Mouse (Mus musculus) neural tube, embryonic 13.5 days (tissue): ENCODE measurements around the gene Ankrd40. TPM values are rescaled to one million over a fixed set of nuclear protein-coding genes. Genes with fewer than 3 reads are reported as not detected.

Experiments
- ATAC-seq: fragments of 200-750 bp; cut with Nextera tagmentation; 2 replicates; pipeline ENCODE4 v1.8.0; 2017; ENCODE audit warnings: low read depth, mild to moderate bottlenecking, moderate TSS enrichment, moderate library complexity
- H3K27ac ChIP-seq: fragments of 300-500 bp; sonication (generic); replicated peaks from 2 replicates; pipeline ENCODE4 v1.5.1; 2015; ENCODE audit warnings: moderate library complexity, mild to moderate bottlenecking, inconsistent platforms
- H3K27me3 ChIP-seq: fragments of 300-500 bp; sonication (generic); 2 replicates; pipeline ENCODE4 v1.6.1; 2015; ENCODE audit warnings: mild to moderate bottlenecking, inconsistent platforms
- H3K36me3 ChIP-seq: fragments of 300-500 bp; sonication (generic); 2 replicates; pipeline ENCODE4 v1.6.1; 2015; ENCODE audit warnings: mild to moderate bottlenecking, inconsistent platforms
- H3K4me1 ChIP-seq: fragments of 300-500 bp; sonication (generic); replicated peaks from 2 replicates; pipeline ENCODE4 v1.6.1; 2015; ENCODE audit warnings: inconsistent platforms
- H3K4me2 ChIP-seq: fragments of 300-500 bp; sonication (generic); 2 replicates; pipeline ENCODE4 v1.6.1; 2015; ENCODE audit warnings: inconsistent platforms, mild to moderate bottlenecking, moderate library complexity
- H3K4me3 ChIP-seq: fragments of 300-500 bp; sonication (generic); 2 replicates; pipeline ENCODE4 v1.5.1; 2015; ENCODE audit warnings: mild to moderate bottlenecking, inconsistent platforms
- H3K9ac ChIP-seq: fragments of 300-500 bp; sonication (generic); 2 replicates; pipeline ENCODE4 v1.6.1; 2015; ENCODE audit warnings: moderate library complexity, mild to moderate bottlenecking, inconsistent platforms
- H3K9me3 ChIP-seq: fragments of 300-500 bp; sonication (generic); 2 replicates; pipeline ENCODE4 v1.6.1; 2016; ENCODE audit warnings: inconsistent platforms
- WGBS: fragments of 180-500 bp; shearing (Covaris S2); methylation state at CpG from one replicate; pipeline ENCODE4 v1.1.7; 2015; 5-methylcytosine and 5-hydroxymethylcytosine counted together
- polyA plus RNA-seq: library from polyadenylated mRNA; unstranded; fragments of >200 nt; fragmentation: Nextera tagmentation; extraction: Ambion mirVana; gene quantifications from 2 replicates; pipeline ENCODE4 v1.2.1, GENCODE M21; 2015

The Ankrd40 gene
- polyA plus RNA-seq, 1 experiment from 2014 or later, result 21.8 TPM

DNA sequence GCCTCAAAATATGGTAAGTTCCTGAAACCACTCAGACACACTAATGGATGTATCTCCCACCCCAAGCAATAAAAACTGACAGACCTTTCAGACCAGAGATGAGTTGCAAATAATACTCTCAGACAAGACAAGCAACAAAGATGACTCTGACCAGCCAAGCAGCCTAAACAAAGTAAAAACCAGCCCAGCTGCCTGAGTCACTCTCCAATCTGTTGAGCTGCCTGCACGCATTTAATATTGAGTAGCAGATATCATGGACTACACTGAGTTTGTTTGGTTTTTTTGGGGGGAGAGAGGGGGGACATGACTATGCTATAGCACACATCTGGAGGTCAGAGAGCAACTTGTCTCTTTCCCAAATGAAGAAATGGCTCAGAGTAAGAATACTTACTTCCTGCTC lies 12.5 kb upstream of the Ankrd40 start:
- Histone ChIP-seq H3K9me3 (no peaks in the 10 kb centered on the region), H3K4me1 (peaks cover 87% of the 10 kb centered on the region), H3K4me3 (no peak overlapping the region), H3K36me3 (no peaks in the 10 kb centered on the region), H3K27me3 (no peaks in the 10 kb centered on the region), H3K4me2 (no peak overlapping the region), H3K27ac (no peak overlapping the region), H3K9ac (0 out of 2 replicates have a peak overlapping the region, but pooled peaks have one; percentile 8)
- ATAC-seq, result no peak
- 82% methylated on average over 1 of the region's 1 CpGs for WGBS

DNA sequence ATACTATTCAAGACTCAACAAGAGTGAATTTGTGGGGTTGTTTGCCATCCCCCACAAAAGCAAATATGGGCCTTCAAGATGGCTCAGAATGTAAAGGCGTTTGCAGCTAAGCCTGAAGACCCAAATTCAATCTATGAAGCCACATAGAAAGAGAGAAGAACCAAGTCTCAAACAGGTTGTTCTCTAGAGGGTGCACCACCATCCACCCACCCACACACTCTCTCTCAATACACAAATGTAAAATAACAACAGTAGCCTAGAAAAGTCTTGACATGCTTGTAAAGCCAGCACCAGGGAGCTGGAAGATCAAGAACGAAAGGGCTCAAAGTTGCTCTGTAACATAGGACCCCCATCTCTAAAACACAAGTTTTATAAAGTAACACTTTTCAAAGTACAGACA lies 11.3 kb upstream of the Ankrd40 start:
- Histone ChIP-seq H3K4me1 (peaks cover 84% of the 10 kb centered on the region), H3K27ac (no peak overlapping the region), H3K9ac (no peak overlapping the region), H3K36me3 (no peaks in the 10 kb centered on the region), H3K4me2 (no peak overlapping the region), H3K4me3 (no peak overlapping the region), H3K27me3 (no peaks in the 10 kb centered on the region), H3K9me3 (no peaks in the 10 kb centered on the region)
- ATAC-seq, result no peak
- 87% methylated on average over 2 of the region's 2 CpGs for WGBS

DNA sequence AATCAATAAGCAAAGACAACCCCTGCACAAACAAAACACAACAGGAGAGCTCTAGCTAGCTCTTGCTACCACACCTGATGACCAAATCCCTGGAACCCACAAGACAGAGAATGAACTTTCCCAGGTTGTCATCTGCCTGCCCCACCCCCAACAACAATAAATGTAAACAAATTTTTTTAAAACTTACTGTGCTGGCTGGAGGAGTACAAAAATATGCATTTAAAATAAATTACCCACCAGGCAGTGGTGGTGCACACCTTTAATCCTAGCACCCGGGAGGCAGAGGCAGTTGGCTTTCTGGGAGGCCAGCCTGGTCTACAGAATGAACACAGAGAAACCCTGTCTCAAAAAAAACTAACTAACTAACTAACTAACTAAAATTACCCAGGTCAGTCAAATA lies 10.8 kb upstream of the Ankrd40 start:
- Histone ChIP-seq H3K36me3 (no peaks in the 10 kb centered on the region), H3K27ac (no peak overlapping the region), H3K4me3 (no peak overlapping the region), H3K9me3 (no peaks in the 10 kb centered on the region), H3K4me1 (peaks cover 79% of the 10 kb centered on the region), H3K9ac (no peak overlapping the region), H3K4me2 (no peak overlapping the region), H3K27me3 (no peaks in the 10 kb centered on the region)
- 86% methylated on average over 1 of the region's 1 CpGs for WGBS
- ATAC-seq, result no peak

DNA sequence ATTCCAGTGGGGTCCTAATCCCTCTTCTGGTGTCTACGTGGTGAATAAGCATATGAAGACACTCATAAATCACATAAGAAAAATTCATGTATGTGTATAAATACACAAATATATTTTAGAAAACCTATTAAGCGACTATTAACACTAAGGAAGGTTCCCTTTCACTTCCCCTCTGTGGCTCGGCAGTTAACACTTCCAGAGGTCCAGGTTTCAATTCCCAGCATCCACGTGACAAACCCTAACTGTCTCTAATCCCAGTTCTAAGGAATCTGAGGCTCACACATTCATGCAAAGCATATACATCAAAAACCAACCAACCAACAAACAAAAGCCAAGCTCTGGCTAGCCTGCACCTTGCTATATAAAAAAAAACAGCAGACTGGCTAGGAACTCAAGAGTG lies 10.3 kb upstream of the Ankrd40 start:
- peaks cover 79% of the 10 kb centered on the region for H3K4me1 ChIP-seq
- H3K4me3 ChIP-seq, result no peak overlapping the region
- 0 out of 2 replicates have a peak overlapping the region, but pooled peaks have one; percentile 14 for H3K4me2 ChIP-seq
- H3K27me3 ChIP-seq, result no peaks in the 10 kb centered on the region
- no peak overlapping the region for H3K27ac ChIP-seq
- ATAC-seq, result no peak
- no peaks in the 10 kb centered on the region for H3K9me3 ChIP-seq
- WGBS, result 61% methylated on average over 4 of the region's 4 CpGs
- no peak overlapping the region for H3K9ac ChIP-seq
- H3K36me3 ChIP-seq, result no peaks in the 10 kb centered on the region

DNA sequence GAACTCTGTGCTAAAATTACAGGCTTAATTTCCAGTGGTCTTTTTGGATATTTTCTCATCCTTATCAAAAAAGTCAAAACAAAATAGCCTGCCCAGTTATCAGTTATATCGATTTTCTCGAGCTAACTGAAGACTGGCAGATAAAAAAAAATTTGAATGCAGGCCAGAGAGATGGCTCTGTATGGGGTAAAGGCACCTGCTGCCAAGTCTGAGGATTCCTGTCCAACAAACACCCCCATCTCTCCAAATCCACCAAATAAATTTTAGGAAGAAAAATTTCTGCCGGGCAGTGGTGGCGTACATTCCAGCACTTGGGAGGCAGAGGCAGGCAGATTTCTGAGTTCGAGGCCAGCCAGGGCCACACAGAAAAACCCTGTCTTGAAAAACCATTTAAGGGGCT lies 9.7 kb upstream of the Ankrd40 start:
- no peak overlapping the region for H3K4me2 ChIP-seq
- peaks cover 80% of the 10 kb centered on the region for H3K4me1 ChIP-seq

DNA sequence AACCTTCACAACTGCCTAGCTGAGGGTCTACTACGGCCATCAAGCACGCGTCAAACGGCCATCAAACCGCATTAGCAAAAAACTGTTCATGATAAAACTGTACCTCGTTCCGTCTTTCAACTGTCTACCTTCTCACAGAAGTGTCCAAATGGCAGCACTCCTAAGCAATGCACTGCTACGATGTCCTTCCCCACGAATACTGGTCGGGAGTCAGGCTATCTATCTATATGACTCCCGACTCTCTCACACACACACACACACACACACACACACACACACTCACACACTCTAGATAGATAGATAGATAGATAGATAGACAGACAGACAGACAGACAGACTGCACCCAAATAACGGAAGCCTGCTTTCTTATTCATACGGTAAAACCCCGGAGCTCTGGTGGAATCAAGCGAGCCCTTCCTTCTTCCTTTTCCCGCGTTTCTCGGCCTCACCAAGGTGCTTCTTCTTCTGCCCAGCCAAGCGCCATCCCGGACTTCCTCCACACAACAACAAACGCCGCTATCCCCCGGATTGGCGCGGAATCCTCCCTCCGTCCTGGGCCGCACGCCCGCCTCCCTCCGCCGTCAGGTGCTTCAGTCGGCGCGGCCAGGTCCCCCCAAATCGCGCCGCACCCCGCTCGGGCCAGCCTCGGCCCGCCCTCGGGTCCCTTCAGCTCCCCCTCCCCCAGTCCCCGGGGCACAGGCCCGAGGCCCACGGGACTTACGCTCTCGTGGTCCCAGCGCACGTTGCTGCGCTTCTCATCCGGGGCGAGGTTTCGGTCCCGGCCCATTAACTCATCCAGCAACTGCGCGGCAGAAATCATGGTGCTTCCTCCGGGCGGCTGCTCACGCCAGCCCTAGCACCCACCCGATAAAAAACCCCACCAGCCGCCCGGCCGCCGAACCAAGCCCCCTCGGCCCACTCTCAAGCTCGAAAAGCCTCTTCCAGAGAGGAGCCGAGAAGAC lies 6.6 kb upstream of the Ankrd40 start:
- Histone ChIP-seq H3K27ac (peak overlapping the region; percentile 99), H3K9ac (peak overlapping the region; percentile 100), H3K9me3 (no peaks in the 10 kb centered on the region), H3K27me3 (no peaks in the 10 kb centered on the region), H3K4me1 (peaks cover 53% of the 10 kb centered on the region), H3K36me3 (no peaks in the 10 kb centered on the region), H3K4me2 (peak overlapping the region; percentile 80), H3K4me3 (peak overlapping the region; percentile 99)
- under 1% methylated on average over 60 of the region's 67 CpGs for WGBS
- ATAC-seq, result peak; percentile 79

More for the DNA sequence above, 9.7 kb upstream of the Ankrd40 start:
- Histone ChIP-seq H3K9me3 (no peaks in the 10 kb centered on the region), H3K4me3 (no peak overlapping the region), H3K36me3 (no peaks in the 10 kb centered on the region), H3K27ac (no peak overlapping the region), H3K27me3 (no peaks in the 10 kb centered on the region), H3K9ac (no peak overlapping the region)
- no peak for ATAC-seq
- 88% methylated on average over 5 of the region's 5 CpGs for WGBS

DNA sequence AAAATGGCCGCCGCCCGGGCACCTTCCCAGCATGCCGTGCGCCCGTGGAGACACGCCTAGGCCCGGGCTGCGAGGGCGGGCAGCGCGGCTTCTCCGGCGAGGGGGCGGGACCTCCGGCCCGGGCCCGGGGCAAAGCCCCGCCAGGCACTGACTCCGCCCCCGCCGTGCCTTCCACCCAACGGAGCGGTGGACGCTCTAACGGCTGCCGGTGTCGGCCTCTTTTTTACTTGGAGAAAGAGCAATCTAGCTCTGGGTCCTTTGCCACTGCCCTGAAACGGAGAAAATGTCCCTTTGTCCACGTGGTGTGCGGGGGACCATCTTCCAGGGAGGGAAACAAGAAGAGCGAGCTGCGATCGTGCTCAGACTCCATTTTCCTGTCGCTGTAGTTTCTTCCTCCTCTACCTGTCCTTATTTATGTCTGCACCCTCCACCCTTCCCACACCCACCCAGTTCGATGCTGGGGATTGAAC lies 5.8 kb upstream of the Ankrd40 start, which contains the start of gene Luc7l3:
Gene Luc7l3, minus strand, starts transcription at position 58 of the 470 bp plus-strand sequence.
- H3K4me1 ChIP-seq, result peaks cover 53% of the 10 kb centered on the region
- WGBS, result 0% methylated on average over 36 of the region's 36 CpGs
- peak within 1 kb of the TSS; percentile 99 for H3K4me3 ChIP-seq
- H3K27me3 ChIP-seq, result no peaks in the 10 kb centered on the region
- no peaks in the 10 kb centered on the region for H3K9me3 ChIP-seq
- H3K36me3 ChIP-seq, result no peaks in the 10 kb centered on the region
- H3K4me2 ChIP-seq, result peak within 1 kb of the TSS; percentile 80
- peak within 1 kb of the TSS; percentile 99 for H3K27ac ChIP-seq
- H3K9ac ChIP-seq, result peak within 1 kb of the TSS; percentile 100
- peak; percentile 94 for ATAC-seq

DNA sequence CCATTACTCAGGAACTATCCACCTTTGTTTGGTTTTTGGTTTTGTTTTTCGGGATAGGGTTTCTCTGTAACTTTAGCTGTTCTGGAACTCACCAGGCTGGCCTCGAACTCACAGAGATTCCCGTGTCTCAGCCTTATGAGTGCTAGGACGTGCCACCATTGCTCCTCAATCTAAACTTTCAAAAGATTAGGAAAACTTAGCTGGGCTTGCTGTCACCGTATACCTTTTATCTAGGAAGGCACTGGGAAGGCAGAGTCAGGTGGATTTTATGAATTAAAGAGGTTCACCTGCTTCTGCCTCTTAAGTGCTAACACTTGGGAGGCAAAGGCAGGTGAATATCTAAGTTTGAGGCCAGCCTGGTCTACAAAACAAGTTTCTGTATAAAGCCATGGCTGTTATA lies 5.2 kb upstream of the Ankrd40 start:
- Histone ChIP-seq H3K9ac (peak overlapping the region; percentile 100), H3K9me3 (no peaks in the 10 kb centered on the region), H3K27me3 (no peaks in the 10 kb centered on the region), H3K4me3 (peak overlapping the region; percentile 99), H3K36me3 (no peaks in the 10 kb centered on the region), H3K27ac (peak overlapping the region; percentile 99), H3K4me1 (peaks cover 48% of the 10 kb centered on the region), H3K4me2 (peak overlapping the region; percentile 80)
- ATAC-seq, result no peak
- WGBS, result 46% methylated on average over 5 of the region's 5 CpGs

DNA sequence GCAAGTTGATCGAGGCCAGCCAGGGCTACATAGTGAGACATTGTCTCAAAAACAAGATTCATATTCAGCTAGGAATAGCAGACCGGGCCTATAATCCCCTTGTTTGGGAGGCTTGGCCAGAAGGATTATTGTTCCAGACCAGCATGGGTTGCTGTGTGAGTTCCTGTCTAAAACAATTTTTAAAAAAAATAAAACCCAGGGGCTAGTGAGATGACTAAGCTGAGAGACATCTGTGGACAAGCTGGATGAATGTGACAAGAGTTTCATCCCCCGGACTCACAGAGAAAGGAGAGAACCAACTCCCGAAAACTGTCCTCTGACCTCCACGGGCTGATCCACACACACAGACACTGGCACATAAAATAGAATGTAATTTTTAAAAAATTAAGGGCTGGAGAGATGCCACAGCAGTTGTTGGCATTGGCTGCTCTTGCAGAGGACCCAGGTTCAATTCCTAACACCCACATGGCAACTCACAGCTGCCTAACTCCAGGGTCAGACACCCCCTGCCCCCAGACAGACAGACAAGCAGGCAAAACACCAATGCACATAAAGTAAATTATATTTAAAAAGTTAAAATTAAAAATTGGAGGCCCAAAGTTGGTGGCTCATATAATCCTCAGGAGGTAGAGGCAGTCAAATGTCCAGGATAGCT lies 4.4 kb upstream of the Ankrd40 start:
- Histone ChIP-seq H3K9ac (no peak overlapping the region), H3K4me1 (peaks cover 40% of the 10 kb centered on the region), H3K9me3 (no peaks in the 10 kb centered on the region), H3K4me2 (no peak overlapping the region), H3K36me3 (no peaks in the 10 kb centered on the region), H3K27me3 (no peaks in the 10 kb centered on the region), H3K4me3 (no peak overlapping the region), H3K27ac (peak overlapping the region; percentile 99; the same call in 1 of the 2 replicates)
- 79% methylated on average over 5 of the region's 5 CpGs for WGBS
- no peak for ATAC-seq

DNA sequence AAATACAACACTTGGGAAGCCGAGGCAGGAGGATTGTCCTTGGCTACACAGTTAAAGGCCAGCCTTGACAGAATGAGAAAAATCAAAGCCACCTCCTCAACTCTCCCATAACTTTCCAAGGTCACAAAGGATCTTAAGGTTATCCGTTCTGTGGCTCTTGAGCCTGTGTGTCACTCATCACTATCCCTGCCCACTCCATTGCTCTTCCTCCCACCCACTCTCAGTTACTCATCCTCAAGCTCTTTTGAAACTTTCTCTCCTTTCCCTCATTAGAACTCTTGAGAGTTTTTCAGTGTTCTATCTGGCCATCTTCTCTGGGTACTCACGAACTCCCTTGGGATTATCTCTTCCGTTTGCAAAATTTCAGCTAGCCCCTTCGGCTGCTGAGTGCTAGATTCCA lies 3.2 kb upstream of the Ankrd40 start:
- WGBS, result 88% methylated on average over 5 of the region's 5 CpGs

DNA sequence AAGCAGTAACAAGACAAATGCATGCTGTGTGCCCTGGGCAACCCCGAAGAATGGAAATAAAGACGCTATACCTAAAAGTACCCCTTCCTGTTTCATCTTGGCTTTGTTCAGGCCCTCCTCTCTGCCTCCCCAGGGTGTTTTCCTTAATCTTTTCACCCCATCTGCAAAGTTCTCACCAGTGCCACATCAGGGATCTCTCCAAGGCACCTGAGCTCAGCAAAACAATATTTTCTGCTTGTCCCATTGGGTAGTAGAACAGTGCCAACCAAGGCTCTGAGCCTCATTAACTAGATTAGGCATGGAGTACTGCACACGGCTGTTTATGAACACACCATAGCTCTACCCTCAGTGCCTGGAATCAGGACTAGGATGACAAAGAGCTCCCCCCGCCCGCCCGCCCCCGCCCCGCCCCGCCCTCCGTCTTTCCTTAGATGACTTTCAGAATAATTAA lies 815 bp upstream of the Ankrd40 start:
- WGBS, result under 1% methylated on average over 10 of the region's 10 CpGs
- peak overlapping the region; percentile 100 for H3K27ac ChIP-seq
- peak overlapping the region; percentile 75 for H3K4me2 ChIP-seq
- no peaks in the 10 kb centered on the region for H3K36me3 ChIP-seq
- peak overlapping the region; percentile 75 for H3K4me3 ChIP-seq
- peak overlapping the region; percentile 99 for H3K9ac ChIP-seq
- ATAC-seq, result peak; percentile 91
- no peaks in the 10 kb centered on the region for H3K9me3 ChIP-seq
- peaks cover 55% of the 10 kb centered on the region for H3K4me1 ChIP-seq
- H3K27me3 ChIP-seq, result no peaks in the 10 kb centered on the region

More for the DNA sequence above, 3.2 kb upstream of the Ankrd40 start:
- no peak overlapping the region for H3K4me3 ChIP-seq
- no peaks in the 10 kb centered on the region for H3K9me3 ChIP-seq
- H3K4me2 ChIP-seq, result no peak overlapping the region
- H3K9ac ChIP-seq, result no peak overlapping the region
- peaks cover 41% of the 10 kb centered on the region for H3K4me1 ChIP-seq
- H3K27ac ChIP-seq, result no peak overlapping the region
- H3K36me3 ChIP-seq, result no peaks in the 10 kb centered on the region
- H3K27me3 ChIP-seq, result no peaks in the 10 kb centered on the region
- ATAC-seq, result no peak

DNA sequence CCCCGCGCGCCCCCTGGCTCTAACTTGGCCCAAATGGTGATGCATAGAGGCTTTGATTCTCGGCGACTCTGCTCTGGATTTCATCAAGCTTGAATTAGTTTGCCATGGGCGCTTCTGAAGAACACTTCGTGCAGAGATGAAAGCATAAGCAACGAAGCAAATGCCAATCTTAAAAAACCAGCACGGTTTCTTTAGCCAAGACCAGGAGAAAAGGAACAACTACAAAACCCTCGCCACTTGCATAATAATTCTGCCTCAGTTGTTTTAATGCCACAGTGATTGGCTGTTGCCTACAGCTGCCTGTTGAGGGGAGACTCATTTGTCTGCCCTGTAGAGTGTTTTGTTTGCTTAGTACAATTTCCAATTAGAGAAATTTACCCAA lies 834 bp downstream of the Ankrd40 start:
- Histone ChIP-seq H3K4me3 (peak overlapping the region; percentile 75), H3K9ac (peak overlapping the region; percentile 99), H3K4me2 (peak overlapping the region; percentile 75), H3K27me3 (no peaks in the 10 kb centered on the region), H3K9me3 (no peaks in the 10 kb centered on the region), H3K36me3 (no peaks in the 10 kb centered on the region), H3K4me1 (peaks cover 55% of the 10 kb centered on the region), H3K27ac (peak overlapping the region; percentile 100)
- WGBS, result 2% methylated on average over 10 of the region's 10 CpGs
- no peak for ATAC-seq
